Comparison of ENCODE assay signal across 24 mouse cellular contexts in genomic region chr6:31624374-31624773, GRCm38 (mm10).
DNase-seq lines count a peak whose midpoint lies in the region; ATAC-seq lines count a peak whose summit lies in the region.
"Had no signal": no experiment of that assay in that cellular context is flagged by ENCODE, and none has a peak within 500 bp of the region (broad histone marks: within the 10 kb centered on the region; RNA-seq: fewer than 3 reads in every experiment).

No protein-coding gene starts in this region.

- no peak overlapping the region for H3K4me2 ChIP-seq in liver, embryonic 12.5 days
- H3K4me2 ChIP-seq in liver, embryonic 11.5 days = no peak overlapping the region
- H3K4me2 ChIP-seq: embryonic facial prominence, embryonic 15.5 days; hindbrain, embryonic 12.5 days had no signal

- peaks cover 51% of the 10 kb centered on the region for H3K4me1 ChIP-seq in liver, embryonic 12.5 days
- H3K4me1 ChIP-seq in liver, embryonic 11.5 days (replicated peaks; ENCODE audit: control insufficient read depth, insufficient read depth, low read length) = peaks cover 12% of the 10 kb centered on the region
- H3K4me1 ChIP-seq: embryonic facial prominence, embryonic 15.5 days; hindbrain, embryonic 12.5 days had no signal

- H3K9me3 ChIP-seq in liver, embryonic 12.5 days (replicated peaks) = no peaks in the 10 kb centered on the region
- no peaks in the 10 kb centered on the region for H3K9me3 ChIP-seq in liver, embryonic 11.5 days (ENCODE audit: control insufficient read depth, low read length)
- H3K9me3 ChIP-seq: embryonic facial prominence, embryonic 15.5 days; forebrain, embryonic 10.5 days; hindbrain, embryonic 12.5 days had no signal

- no peaks in the 10 kb centered on the region for H3K27me3 ChIP-seq in liver, embryonic 12.5 days (replicated peaks)
- H3K27me3 ChIP-seq in liver, embryonic 11.5 days (replicated peaks; ENCODE audit: control insufficient read depth, insufficient read depth, low read length) = no peaks in the 10 kb centered on the region
- H3K27me3 ChIP-seq: embryonic facial prominence, embryonic 15.5 days; hindbrain, embryonic 12.5 days had no signal

- 66% methylated on average over 10 of the region's 10 CpGs for WGBS in liver, embryonic 12.5 days (ENCODE audit: insufficient replicate concordance)
- 78% methylated on average over 10 of the region's 10 CpGs for WGBS in liver, embryonic 11.5 days

- H3K9ac ChIP-seq in liver, embryonic 12.5 days = no peak overlapping the region
- no peak overlapping the region for H3K9ac ChIP-seq in liver, embryonic 11.5 days (ENCODE audit: low read depth, low read length)
- H3K9ac ChIP-seq: embryonic facial prominence, embryonic 15.5 days; hindbrain, embryonic 12.5 days had no signal

- 0 out of 2 replicates have a peak overlapping the region, but pooled peaks have one; percentile 2 for H3K27ac ChIP-seq in liver, embryonic 12.5 days
- H3K27ac ChIP-seq in liver, embryonic 11.5 days (ENCODE audit: low read depth, low read length) = no peak overlapping the region
- H3K27ac ChIP-seq: embryonic facial prominence, embryonic 15.5 days; forebrain, embryonic 10.5 days; hindbrain, embryonic 12.5 days had no signal

- intact Hi-C loops in heart, postnatal 25 days (cut with DNase I) = no loop called here

- no peak for ATAC-seq in liver, embryonic 12.5 days
- no peak for ATAC-seq in liver, embryonic 11.5 days (replicated peaks; ENCODE audit: low FRiP score)
- ATAC-seq: CD4-positive, CD25-positive, alpha-beta regulatory T cell, adult 4 months; forebrain, embryonic 14.5 days; hindbrain, embryonic 16.5 days; inflammation-experienced regulatory T-cells, adult 6 months had no signal

- DNase-seq in gastrocnemius, adult 18-20 months (ENCODE audit: low spot score) = peak; percentile 19
- DNase-seq in gastrocnemius, postnatal 4 days (ENCODE audit: low spot score in 2 of 2) = no peak
- peak; percentile 50 for DNase-seq in heart, adult 8-10 months (ENCODE audit: low spot score)
- DNase-seq in heart, postnatal 25 days (ENCODE audit: low spot score) = no peak
- no peak for DNase-seq in liver, embryonic 11.5 days (ENCODE audit: low spot score)
- DNase-seq in lung, postnatal 36 days = peak; percentile 29
- DNase-seq in lung, postnatal 10 days = no peak
- DNase-seq: adrenal gland, adult 8-10 months; adrenal gland, postnatal 36 days; B cell, adult 2 months; cerebellum, adult 11 months; cerebellum, adult 8-10 months; cerebellum, postnatal 14 days; embryo, embryonic 11 days; gastrocnemius, postnatal 10 days had no signal

- H3K36me3 ChIP-seq in liver, embryonic 12.5 days = no peaks in the 10 kb centered on the region
- H3K36me3 ChIP-seq in liver, embryonic 11.5 days (ENCODE audit: control insufficient read depth, insufficient read depth, low read length) = no peaks in the 10 kb centered on the region
- H3K36me3 ChIP-seq: embryonic facial prominence, embryonic 15.5 days; forebrain, embryonic 10.5 days; hindbrain, embryonic 12.5 days had no signal

- no peak overlapping the region for H3K4me3 ChIP-seq in liver, embryonic 12.5 days
- H3K4me3 ChIP-seq in liver, embryonic 11.5 days (ENCODE audit: low read depth, low read length) = no peak overlapping the region
- H3K4me3 ChIP-seq: embryonic facial prominence, embryonic 15.5 days; erythroblast, embryonic 14.5 days; forebrain, embryonic 10.5 days; hindbrain, embryonic 12.5 days had no signal

Comparison
In these comparisons a context has a peak if more than half of its experiments do, and no peak if none do; other contexts are left out.
1. DNase-seq: peak in gastrocnemius, adult 18-20 months (single experiment), heart, adult 8-10 months (single experiment) and lung, postnatal 36 days (single experiment); none in gastrocnemius, postnatal 4 days (0 of 2), heart, postnatal 25 days (single experiment), liver, embryonic 11.5 days (single experiment) and lung, postnatal 10 days (single experiment).